Mouse (Mus musculus) Muller cell, postnatal 12 days (primary cell): ENCODE measurements around the gene Tbc1d2b.
A peak's percentile ranks its signal among the peaks of the same experiment; 100 is the strongest.

Experiments
- DNase-seq: peaks from one replicate; pipeline ENCODE4 v3.0.0-alpha.2; 2015; ENCODE audit errors: inconsistent ontology term

The Tbc1d2b gene

GRCm38 (mm10) chr9:90242855-90243254, 27.7 kb downstream of the Tbc1d2b start:
- DNase-seq = no peak

DNA sequence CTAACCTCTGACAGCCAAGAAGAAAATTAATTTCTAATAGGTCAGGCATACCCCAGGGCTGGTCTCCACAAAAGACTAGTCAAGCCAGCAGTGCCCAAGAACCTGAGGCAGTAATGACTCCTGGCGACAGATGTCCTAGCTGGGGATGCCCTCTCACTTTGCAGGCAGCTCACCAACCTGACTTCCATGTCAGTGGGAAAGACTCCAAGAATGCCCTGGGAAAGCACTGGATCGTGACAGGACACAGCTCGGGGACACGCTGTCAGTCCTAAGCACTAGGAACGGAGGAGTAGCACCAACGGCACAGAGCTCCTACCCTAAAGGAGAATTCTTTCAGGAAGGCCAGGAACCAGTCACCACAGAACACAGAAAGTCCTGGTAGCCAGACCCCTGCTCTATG, 28.3 kb downstream of the Tbc1d2b start:
- no peak for DNase-seq

DNA sequence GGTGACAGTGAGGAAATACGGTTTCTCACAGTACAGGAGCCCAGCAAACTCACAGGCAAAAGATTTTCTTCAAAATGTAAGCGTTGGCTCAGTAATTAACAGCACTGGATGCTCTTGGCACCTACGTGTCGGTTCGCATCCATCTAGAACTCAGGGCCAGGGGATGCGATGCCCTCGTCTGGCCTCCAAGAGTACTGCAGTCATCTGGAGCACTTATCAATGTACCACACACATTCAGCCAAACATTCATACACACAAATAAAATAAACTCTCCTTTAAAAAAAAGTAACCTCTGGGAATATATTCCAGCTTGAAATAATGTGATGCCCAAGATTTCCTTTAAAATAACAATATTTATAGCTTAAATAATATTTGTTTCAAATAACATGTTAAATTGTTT, 29.0 kb downstream of the Tbc1d2b start:
- DNase-seq = no peak

GRCm38 (mm10) chr9:90241041-90241440, 29.6 kb downstream of the Tbc1d2b start:
- DNase-seq = no peak

- no peak for DNase-seq
Measured at GRCm38 (mm10) chr9:90240560-90240959, 30.0 kb downstream of the Tbc1d2b start.

- no peak for DNase-seq
Measured at GRCm38 (mm10) chr9:90237232-90238062, 33.2 kb downstream of the Tbc1d2b start.

- DNase-seq = no peak
Measured at GRCm38 (mm10) chr9:90236817-90237216, 33.8 kb downstream of the Tbc1d2b start.

DNA sequence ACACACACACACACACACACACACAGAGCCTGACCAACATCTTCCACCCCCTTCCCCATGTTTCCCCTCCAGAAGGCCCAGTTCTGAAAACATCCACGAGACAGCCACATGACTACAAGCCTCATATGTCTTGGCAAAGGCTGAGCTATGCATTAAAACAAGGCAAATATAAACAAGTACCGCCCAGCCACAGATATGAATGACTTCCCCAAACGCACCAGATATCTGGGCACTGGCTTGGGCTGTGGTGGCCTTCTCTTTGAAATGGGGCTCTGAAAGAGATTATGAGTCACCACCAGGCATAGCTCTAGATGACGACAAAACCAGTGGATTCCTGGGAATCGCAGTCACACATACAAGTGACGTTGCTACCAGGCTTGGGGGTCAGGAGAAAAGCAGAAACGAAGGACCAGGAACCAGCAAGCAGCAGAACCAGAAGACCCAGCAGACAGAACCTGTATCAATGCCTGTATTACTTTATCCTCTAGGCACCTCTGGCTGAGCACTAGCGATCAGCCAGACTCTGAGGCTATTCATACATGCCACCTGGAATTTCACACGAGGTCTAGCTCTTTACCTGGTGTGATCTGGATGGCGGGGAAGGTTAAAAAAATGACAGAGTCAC, 35.2 kb downstream of the Tbc1d2b start:
- DNase-seq = peak; percentile 68

- peak; percentile 1 for DNase-seq
Measured at GRCm38 (mm10) chr9:90234786-90235185, 35.8 kb downstream of the Tbc1d2b start.

- DNase-seq = no peak
Measured at GRCm38 (mm10) chr9:90233906-90234419, 36.6 kb downstream of the Tbc1d2b start.

- DNase-seq = no peak
Measured at GRCm38 (mm10) chr9:90232781-90233690, 37.6 kb downstream of the Tbc1d2b start.

DNA sequence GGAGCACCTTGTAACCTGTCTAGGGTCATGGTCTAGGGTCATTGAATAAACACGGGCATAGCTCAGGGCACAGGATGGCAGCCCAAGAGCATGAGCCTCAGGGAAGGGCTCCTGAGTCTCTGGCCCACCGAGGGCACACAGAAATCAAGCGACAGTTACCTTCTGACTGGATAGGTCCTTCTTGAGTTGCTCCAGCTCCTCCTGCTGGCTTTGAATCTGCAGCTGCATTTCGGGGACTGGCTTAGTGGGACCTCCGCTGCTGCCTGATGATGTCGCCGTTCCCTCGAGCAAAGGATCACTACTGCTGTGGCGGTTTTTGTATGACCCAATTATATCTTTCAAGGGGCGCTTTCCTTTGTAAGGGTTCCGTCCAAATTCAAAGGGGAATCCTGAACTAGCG, 43.4 kb downstream of the Tbc1d2b start:
- no peak for DNase-seq

GRCm38 (mm10) chr9:90226742-90227096, 43.9 kb downstream of the Tbc1d2b start:
- no peak for DNase-seq

GRCm38 (mm10) chr9:90226081-90226741, 44.4 kb downstream of the Tbc1d2b start:
- no peak for DNase-seq

DNA sequence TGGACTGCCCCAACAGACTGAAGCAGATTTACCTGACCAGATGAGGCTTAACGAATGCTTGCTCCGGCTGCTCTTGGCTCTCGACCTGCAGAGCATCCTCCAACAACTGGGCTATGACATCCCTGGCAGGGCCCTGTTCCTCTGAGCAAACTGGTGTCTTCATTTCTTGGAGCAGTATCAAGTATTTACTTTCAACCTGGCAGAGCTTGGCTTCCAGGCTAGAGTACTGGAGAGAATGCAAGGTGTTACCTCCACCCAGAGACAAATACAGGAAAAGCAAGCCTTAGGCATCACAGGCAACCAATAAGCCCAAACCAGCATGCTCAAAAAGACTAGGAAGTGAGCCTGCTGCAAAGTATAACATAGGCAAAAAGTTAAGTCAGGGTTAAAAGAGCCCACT, 48.3 kb downstream of the Tbc1d2b start:
- no peak for DNase-seq

DNA sequence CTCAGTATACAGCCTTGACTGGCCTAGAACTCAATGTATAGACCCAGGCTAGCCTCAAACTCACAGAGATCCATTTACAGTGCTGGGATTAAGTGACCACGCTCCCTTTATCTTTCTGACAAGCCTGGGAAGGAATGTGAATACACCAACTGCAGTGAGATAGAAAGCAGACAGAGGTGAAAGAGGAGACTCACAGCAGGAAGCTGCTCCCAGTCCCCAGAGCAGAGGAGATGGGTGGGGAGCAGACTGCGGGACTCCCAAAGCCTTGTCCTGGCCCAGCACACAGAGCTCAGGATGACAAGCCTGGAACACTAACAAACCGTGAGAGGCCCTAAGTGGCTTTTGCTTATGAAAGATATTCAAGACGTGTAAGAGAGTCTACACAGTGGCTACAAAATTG, 53.1 kb downstream of the Tbc1d2b start:
- no peak for DNase-seq

GRCm38 (mm10) chr9:90216259-90217001, 54.2 kb downstream of the Tbc1d2b start:
- DNase-seq = no peak

DNA sequence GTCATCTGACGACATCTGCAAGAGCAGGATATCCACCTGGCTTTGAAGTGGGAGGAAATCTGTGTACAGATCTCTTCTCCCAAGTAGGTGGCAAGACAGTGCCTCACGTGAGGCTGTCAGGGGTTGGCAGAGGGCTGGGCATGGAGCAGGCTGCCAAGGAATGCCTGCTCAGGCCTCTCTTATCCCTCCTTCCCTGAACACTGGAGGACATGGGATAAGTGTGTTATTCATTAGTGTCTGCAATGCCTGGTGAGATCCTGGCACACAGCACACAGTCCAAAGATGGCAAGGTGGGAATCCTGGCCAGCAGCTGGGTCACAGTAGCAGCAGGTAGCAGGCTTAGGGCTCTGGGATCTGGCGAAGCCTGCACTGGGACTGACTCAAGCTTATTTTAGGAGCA, 57.5 kb downstream of the Tbc1d2b start:
- DNase-seq = no peak

DNA sequence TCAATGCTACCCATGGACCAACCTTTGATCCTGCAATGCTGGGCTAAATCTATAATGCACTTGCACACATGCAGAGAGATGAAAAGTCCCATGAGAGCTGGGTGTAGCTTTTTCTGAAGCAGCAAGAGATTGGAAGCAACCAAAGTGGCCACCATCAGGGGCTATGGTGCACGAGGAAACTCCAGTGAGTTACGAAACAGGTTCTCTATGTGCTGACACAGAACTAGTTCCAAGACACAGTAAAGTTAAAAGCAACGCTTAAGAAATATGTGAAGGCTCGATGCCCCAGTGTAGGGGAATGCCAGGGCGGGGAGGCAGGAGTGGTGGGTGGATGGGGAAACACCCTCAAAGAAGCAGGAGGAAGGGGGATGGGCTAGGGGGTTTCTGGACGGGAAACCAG, 61.9 kb downstream of the Tbc1d2b start:
- DNase-seq = no peak

DNA sequence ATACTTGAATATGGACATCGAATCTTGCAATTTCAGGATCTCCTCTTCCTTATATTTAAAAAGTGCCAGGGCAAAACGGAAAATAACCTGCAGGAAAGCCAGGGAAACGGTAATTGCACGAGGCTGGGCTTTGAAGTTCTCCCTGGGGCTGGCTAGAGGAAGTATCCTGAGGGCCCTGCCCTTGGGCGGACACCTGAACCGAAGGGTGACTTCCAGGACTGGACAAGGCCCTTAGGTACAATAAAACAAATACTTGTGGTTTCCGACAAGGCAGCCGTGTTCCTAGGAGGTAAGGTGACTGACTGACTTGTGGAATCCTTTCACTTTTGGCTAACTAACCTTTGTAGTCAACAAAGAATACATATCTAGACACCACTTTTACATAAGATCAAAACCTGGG, 62.8 kb downstream of the Tbc1d2b start:
- DNase-seq = no peak

DNA sequence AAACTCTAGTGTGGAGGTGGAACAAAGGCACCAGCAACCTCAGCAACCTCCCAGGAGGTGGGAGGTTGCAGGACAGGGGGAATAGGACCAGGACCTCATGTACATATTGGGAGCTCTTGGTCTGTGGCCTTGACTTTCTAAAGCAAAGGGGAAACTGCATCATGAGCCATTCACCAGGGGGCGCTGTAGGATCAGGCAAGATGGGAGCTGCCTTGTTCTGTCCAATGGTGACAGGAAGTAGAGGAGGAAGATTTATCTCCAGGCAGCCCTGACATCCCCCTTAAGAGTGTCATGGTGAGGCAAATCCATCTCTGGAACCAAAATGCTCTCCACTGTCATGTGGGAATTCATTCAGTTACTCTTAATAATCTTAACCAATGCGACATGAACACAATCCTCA, 64.1 kb downstream of the Tbc1d2b start:
- DNase-seq = peak; percentile 61
